Mouse (Mus musculus) stomach, postnatal 0 days (tissue): ENCODE measurements at regions not wholly inside any gene's neighbourhood (a gene's known extent, or its start where the extent isn't known, plus 50 kb on each side); places are given as distances from the start of the nearest gene placed in this dataset.

Experiments used
- CTCF ChIP-seq: IDR thresholded peaks from 2 replicates; pipeline ENCODE4 v1.5.1; 2016; ENCODE audit warnings: antibody characterized with exemption, low read depth, mild to moderate bottlenecking, moderate library complexity
- EP300 ChIP-seq: optimal IDR thresholded peaks from 2 replicates; pipeline ENCODE3; 2016; ENCODE audit warnings: antibody characterized with exemption

GRCm38 (mm10) chr12:37057411-37057810 is 50.9 kb upstream of the Meox2 start:
- TF ChIP-seq CTCF = no peak
- TF ChIP-seq EP300 = no peak
